Comparison of ENCODE assay signal across 17 mouse cellular contexts in the genomic region with DNA sequence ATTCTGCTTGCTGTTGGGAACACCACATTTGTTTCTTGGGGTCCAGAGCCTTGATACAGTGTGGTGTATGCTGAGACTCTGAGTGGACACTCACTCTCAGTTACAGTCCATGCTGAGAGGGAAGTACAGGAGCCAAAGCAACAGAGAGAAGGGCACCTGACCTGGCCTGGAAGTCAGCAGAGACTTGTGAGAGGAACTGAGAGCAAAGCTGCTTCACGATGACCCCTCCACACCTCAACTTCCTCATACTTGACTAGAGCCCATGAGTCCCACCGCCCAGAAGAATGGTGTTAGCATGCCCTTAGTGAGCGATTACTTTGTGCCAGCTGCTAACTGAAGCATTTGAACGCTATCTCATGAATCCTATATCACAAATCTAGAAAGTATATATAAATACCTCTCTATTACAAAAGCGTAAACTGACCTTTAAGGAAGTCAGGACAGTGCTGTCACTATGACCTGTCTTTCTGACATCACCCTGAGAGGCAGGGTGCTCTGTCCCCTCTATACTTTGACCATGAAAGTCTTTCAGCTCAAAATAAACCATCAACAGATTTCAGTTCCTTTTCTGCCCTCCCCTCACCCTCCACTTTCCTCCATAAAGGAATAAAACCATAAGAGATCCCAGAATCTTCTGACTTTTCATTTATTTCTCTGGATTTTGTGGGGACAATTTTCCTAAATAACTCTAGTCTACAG. TPM values are rescaled to one million over a fixed set of nuclear protein-coding genes. Genes with fewer than 3 reads are reported as not detected.
DNase-seq lines count a peak whose midpoint lies in the region; ATAC-seq and TF ChIP-seq lines count a peak whose summit lies in the region.
"Had no signal": no experiment of that assay in that cellular context is flagged by ENCODE, and none has a peak within 500 bp of the region (broad histone marks: within the 10 kb centered on the region; RNA-seq: fewer than 3 reads in every experiment).

No protein-coding gene starts in this region.

- WGBS in kidney, embryonic 16.5 days: 87% methylated on average over 5 of the region's 5 CpGs
- WGBS in lung, embryonic 14.5 days: 77% methylated on average over 5 of the region's 5 CpGs

- no peak for TF ChIP-seq CTCF in lung, embryonic 14.5 days (IDR thresholded peaks at IDR 0.05; ENCODE audit: low read depth)

- H3K27ac ChIP-seq in kidney, embryonic 16.5 days (ENCODE audit: low read length): no peak overlapping the region
- no peak overlapping the region for H3K27ac ChIP-seq in lung, embryonic 14.5 days (ENCODE audit: low read depth)
- H3K27ac ChIP-seq: heart, embryonic 10.5 days; hindbrain, postnatal 0 days; liver, embryonic 14.5 days; midbrain, embryonic 12.5 days had no signal

- H3K36me3 ChIP-seq in kidney, embryonic 16.5 days (ENCODE audit: insufficient read depth, low read length): no peaks in the 10 kb centered on the region
- no peaks in the 10 kb centered on the region for H3K36me3 ChIP-seq in lung, embryonic 14.5 days (ENCODE audit: insufficient read depth)
- H3K36me3 ChIP-seq: heart, embryonic 10.5 days; midbrain, embryonic 12.5 days had no signal

- no peaks in the 10 kb centered on the region for H3K27me3 ChIP-seq in kidney, embryonic 16.5 days (ENCODE audit: insufficient read depth, low read length)
- no peaks in the 10 kb centered on the region for H3K27me3 ChIP-seq in lung, embryonic 14.5 days (ENCODE audit: insufficient read depth, low read length)
- H3K27me3 ChIP-seq: midbrain, embryonic 12.5 days had no signal

- no peak overlapping the region for H3K9ac ChIP-seq in kidney, embryonic 16.5 days (replicated peaks; ENCODE audit: low read length)
- H3K9ac ChIP-seq in lung, embryonic 14.5 days: no peak overlapping the region
- H3K9ac ChIP-seq: forebrain, postnatal 0 days; liver, embryonic 14.5 days; midbrain, embryonic 12.5 days had no signal

- no peaks in the 10 kb centered on the region for H3K4me1 ChIP-seq in kidney, embryonic 16.5 days (ENCODE audit: insufficient read depth, low read length)
- no peaks in the 10 kb centered on the region for H3K4me1 ChIP-seq in lung, embryonic 14.5 days (ENCODE audit: insufficient read depth)
- H3K4me1 ChIP-seq: heart, embryonic 10.5 days; midbrain, embryonic 12.5 days had no signal

- no peak overlapping the region for H3K4me2 ChIP-seq in kidney, embryonic 16.5 days (replicated peaks; ENCODE audit: low read depth, low read length)
- no peak overlapping the region for H3K4me2 ChIP-seq in lung, embryonic 14.5 days
- H3K4me2 ChIP-seq: midbrain, embryonic 12.5 days had no signal

- no peak for ATAC-seq in kidney, embryonic 16.5 days (ENCODE audit: low FRiP score, low TSS enrichment)
- ATAC-seq in lung, embryonic 14.5 days (ENCODE audit: insufficient read depth): no peak
- ATAC-seq in granulocyte monocyte progenitor cell, adult 5-6 weeks (replicated peaks; ENCODE audit: poor library complexity, severe bottlenecking): peak; percentile 97
- ATAC-seq: forebrain, postnatal 0 days; hindbrain, postnatal 0 days had no signal

- H3K9me3 ChIP-seq in kidney, embryonic 16.5 days (ENCODE audit: low read length): no peaks in the 10 kb centered on the region
- no peaks in the 10 kb centered on the region for H3K9me3 ChIP-seq in lung, embryonic 14.5 days (ENCODE audit: low read depth, low read length)
- H3K9me3 ChIP-seq: heart, embryonic 10.5 days; midbrain, embryonic 12.5 days had no signal

- DNase-seq in kidney, adult 9 months: peak; percentile 11
- peak; percentile 5 for DNase-seq in lung, embryonic 14.5 days
- DNase-seq in lung, postnatal 14 days: no peak
- peak; percentile 4 for DNase-seq in skeletal muscle tissue, adult 2 months (ENCODE audit: low read depth, low spot score)
- no peak for DNase-seq in urinary bladder, postnatal 25 days (ENCODE audit: low spot score)
- DNase-seq: adrenal gland, postnatal 14 days; cerebellum, postnatal 10 days; forebrain, postnatal 0 days; thymus, adult 18-20 months had no signal

- H3K4me3 ChIP-seq in kidney, embryonic 16.5 days (ENCODE audit: low read length): no peak overlapping the region
- H3K4me3 ChIP-seq in lung, embryonic 14.5 days (ENCODE audit: low read depth, low read length): no peak overlapping the region
- H3K4me3 ChIP-seq: heart, embryonic 10.5 days; midbrain, embryonic 12.5 days had no signal

RNA-seq across cellular contexts. Expression of gene Gm826, which starts 57.9 kb away (rescaled TPM):
- 0.67 and 0.91 TPM in 2 replicates for polyA plus RNA-seq in kidney, embryonic 16.5 days (2015; fragmentation: Nextera tagmentation; extraction: Ambion mirVana)
- 0.70 TPM in 1 of 2 replicates, not detected in the other for polyA plus RNA-seq in lung, embryonic 14.5 days (2014; fragmentation: Nextera tagmentation; extraction: Ambion mirVana)
- total RNA-seq in granulocyte monocyte progenitor cell, adult 5-6 weeks (2014; fragmentation: Nextera tagmentation): not detected in 2 replicates
- not detected in 2 replicates for total RNA-seq in granulocyte monocyte progenitor cell, adult 5-6 weeks (2017)
- total RNA-seq: forebrain, postnatal 0 days; left cerebral cortex, postnatal 25 days had no signal
- polyA plus RNA-seq: embryonic facial prominence, embryonic 11.5 days; hindbrain, postnatal 0 days had no signal

Comparison
In these comparisons a context has a peak if more than half of its experiments do, and no peak if none do; other contexts are left out.
1. DNase-seq: peak in kidney, adult 9 months (single experiment), lung, embryonic 14.5 days (single experiment) and skeletal muscle tissue, adult 2 months (single experiment); none in lung, postnatal 14 days (single experiment) and urinary bladder, postnatal 25 days (single experiment).